Mouse (Mus musculus): ENCODE measurements around the gene Olfr1152.

Gene Olfr1152

DNA sequence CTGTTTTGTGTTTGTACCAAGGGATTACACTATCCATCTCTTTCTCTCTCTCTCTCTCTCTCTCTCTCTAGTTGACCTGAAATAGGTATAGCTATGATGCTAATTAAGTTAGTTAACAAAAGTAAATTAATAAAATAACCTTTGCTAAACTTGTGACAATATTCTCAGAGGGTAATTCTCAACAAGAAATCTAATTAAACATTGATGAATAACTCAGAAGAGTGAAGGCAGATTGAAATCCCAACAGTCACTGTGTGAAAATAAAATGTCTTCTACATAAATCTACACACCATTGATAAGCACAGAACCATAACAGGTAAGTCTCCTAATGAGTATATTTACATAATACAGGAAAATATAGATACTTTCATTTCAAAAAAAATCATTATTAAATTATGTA is at the start of gene Olfr1152:
TSS of gene Olfr1152 (plus strand) at position 301 of the 400 bp plus-strand sequence.
- no peak for DNase-seq (ENCODE audit: low spot score)

DNA sequence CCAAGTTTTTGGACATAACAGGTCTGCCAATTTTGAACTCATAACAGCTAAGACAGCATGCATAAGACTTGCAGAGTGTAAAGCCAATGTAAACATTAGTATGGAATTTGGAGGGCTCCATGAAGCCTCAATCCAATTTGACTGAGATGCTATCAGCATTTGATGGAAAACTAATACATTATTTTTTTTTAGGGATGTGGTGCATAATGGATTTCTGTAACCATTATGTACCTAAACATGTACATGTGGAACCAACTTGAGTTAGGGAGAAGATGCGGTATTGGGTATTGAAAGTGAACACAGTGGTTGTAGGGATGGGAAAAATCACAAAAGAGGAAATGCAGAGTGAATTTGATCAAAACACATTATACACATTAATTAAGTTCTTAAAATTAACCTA is 36.1 kb upstream of the Olfr1152 start, which contains the start of gene Olfr1148:
TSS of gene Olfr1148 (plus strand) at position 301 of the 400 bp plus-strand sequence.
- DNase-seq (ENCODE audit: low spot score), result no peak

DNA sequence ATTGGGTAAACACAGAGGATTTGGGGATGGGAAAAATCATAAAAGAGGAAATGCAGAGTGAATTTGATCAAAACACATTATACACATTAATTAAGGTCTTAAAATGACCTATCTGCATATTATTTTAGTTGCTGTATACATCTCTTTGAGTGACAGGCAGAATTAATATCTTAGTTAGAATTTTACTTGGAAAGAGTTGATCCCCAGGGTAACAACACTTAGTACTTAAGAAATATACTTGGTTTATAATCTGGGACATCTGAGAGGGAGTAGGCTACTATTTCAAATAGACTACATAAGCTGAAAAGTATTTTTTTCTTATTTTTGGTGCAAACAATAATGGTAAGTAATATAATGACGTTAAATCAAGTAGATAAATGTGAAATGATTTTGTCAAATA is 22.6 kb upstream of the Olfr1152 start, which contains the start of gene Olfr1150-ps1:
TSS of gene Olfr1150-ps1 (plus strand) at position 301 of the 400 bp plus-strand sequence.
- DNase-seq (ENCODE audit: low spot score), result no peak

DNA sequence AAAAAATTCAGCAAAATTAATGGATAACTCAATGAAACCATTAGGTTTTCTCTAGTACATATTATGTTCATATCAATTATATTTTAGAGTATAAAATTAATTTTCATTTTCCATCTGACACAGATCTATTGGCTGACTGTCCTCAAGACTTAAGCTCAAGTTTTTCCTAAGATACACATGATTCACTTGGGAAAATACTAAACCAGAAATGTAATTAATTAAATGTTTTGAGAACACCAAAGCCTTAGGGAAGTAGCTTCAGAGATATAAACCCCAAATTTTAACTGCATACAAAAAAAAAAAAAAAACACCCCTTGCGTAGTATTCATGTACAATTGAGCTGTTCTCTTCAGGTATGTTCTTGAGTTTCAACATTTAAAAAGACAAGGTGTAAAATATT is 10.7 kb upstream of the Olfr1152 start, which contains the start of gene Olfr1151:
TSS of gene Olfr1151 (plus strand) at position 301 of the 400 bp plus-strand sequence.
- DNase-seq (ENCODE audit: low spot score), result no peak

DNA sequence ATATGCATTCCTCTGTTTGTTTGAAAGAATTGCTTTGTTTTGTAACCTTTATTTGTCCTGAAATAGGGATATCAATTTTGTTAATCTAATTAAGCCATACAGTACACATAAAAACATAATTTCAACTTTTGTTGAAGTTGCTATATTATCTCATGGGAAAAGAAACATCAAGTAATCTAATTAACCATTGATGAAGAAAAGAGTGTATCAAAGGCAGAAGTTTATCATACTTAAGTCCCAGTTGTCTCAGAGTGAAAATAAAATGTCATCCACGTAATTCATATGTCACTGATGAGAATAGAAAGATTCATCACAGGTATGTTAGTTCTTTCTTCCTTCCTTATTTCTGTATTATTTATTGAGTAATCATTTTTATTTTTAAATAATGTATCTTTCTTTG is 28.4 kb downstream of the Olfr1152 start, which contains the start of gene Olfr1153:
TSS of gene Olfr1153 (plus strand) at position 301 of the 400 bp plus-strand sequence.
- no peak for DNase-seq (ENCODE audit: low spot score)

DNA sequence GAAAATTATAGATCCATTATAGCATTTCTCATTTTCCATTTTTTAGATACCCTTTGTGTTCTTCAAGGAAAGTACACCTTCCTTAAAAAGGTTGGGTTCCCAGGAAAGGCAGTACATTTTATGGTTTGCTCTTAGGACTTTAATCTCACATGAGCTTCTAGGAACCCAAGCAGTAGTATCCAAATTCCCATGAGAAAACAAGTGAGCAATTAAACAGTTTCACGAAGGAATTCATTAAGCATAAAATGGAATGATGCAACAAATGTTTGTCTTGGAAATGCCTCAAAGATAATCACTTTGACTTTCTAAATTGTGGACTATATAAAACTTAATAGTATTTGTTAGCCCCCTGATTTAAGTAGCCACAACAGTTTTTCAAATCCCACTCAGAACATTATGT is 38.8 kb downstream of the Olfr1152 start, which contains the start of gene Olfr1154:
TSS of gene Olfr1154 (minus strand) at position 101 of the 400 bp plus-strand sequence.
- DNase-seq (ENCODE audit: low spot score), result no peak
